Mouse (Mus musculus): Measurements from ENCODE around the gene Fam217a. TPM values are rescaled to one million over a fixed set of nuclear protein-coding genes. Genes with fewer than 3 reads are reported as not detected.
"Not testable (repeated sequence)": the region's sequence is repeated elsewhere in the genome, so short reads cannot be mapped to it uniquely, and the experiment has no call there.

The Fam217a gene
- polyA plus RNA-seq, 1 experiment from 2014 or later, result 0.95 TPM

GRCm38 (mm10) chr13:34934931-34935644, 11.0 kb upstream of the Fam217a start:
- no peaks in the 10 kb centered on the region for H3K9me3 ChIP-seq (replicated peaks)
- no peak overlapping the region for H3K4me3 ChIP-seq
- H3K36me3 ChIP-seq, result no peaks in the 10 kb centered on the region
- no peak for DNase-seq (ENCODE audit: low spot score)
- no peak overlapping the region for H3K27ac ChIP-seq (replicated peaks)
- WGBS, result 88% methylated on average over 10 of the region's 10 CpGs
- H3K27me3 ChIP-seq (ENCODE audit: low read depth, poor library complexity, severe bottlenecking), result no peaks in the 10 kb centered on the region
- H3K4me1 ChIP-seq, result no peaks in the 10 kb centered on the region

- Histone ChIP-seq H3K4me3 (peak overlapping the region; percentile 43), H3K27ac (replicated peaks) (peak overlapping the region; percentile 71), H3K27me3 (ENCODE audit: low read depth, poor library complexity, severe bottlenecking) (0 out of 2 replicates have a peak, but pooled peaks cover 4% of the 10 kb centered on the region), H3K4me1 (peaks cover 9% of the 10 kb centered on the region), H3K9me3 (replicated peaks) (no peaks in the 10 kb centered on the region), H3K36me3 (no peaks in the 10 kb centered on the region)
- peak; percentile 60 for DNase-seq (ENCODE audit: low spot score)
- 41% methylated on average over 37 of the region's 37 CpGs for WGBS
Measured at GRCm38 (mm10) chr13:34916520-34917167, 7.5 kb downstream of the Fam217a start.

- Histone ChIP-seq H3K4me3 (no peak overlapping the region), H3K4me1 (peaks cover 9% of the 10 kb centered on the region), H3K27ac (replicated peaks) (no peak overlapping the region), H3K27me3 (ENCODE audit: low read depth, poor library complexity, severe bottlenecking) (0 out of 2 replicates have a peak, but pooled peaks cover 4% of the 10 kb centered on the region), H3K36me3 (no peaks in the 10 kb centered on the region), H3K9me3 (replicated peaks) (no peaks in the 10 kb centered on the region)
- whole genome bisulfite sequencing, result 89% methylated on average over 9 of the region's 9 CpGs
- no peak for DNase-seq (ENCODE audit: low spot score)
Measured at GRCm38 (mm10) chr13:34914614-34915013, 9.5 kb downstream of the Fam217a start.

GRCm38 (mm10) chr13:34892871-34893270, 31.2 kb downstream of the Fam217a start:
- Histone ChIP-seq H3K36me3 (peaks cover 100% of the 10 kb centered on the region), H3K4me1 (no peaks in the 10 kb centered on the region), H3K27me3 (ENCODE audit: low read depth, poor library complexity, severe bottlenecking) (no peaks in the 10 kb centered on the region), H3K9me3 (replicated peaks) (no peaks in the 10 kb centered on the region), H3K4me3 (no peak overlapping the region), H3K27ac (replicated peaks) (no peak overlapping the region)
- no peak for DNase-seq (ENCODE audit: low spot score)
- WGBS, result 78% methylated on average over 1 of the region's 1 CpGs

- H3K9me3 ChIP-seq (replicated peaks), result no peaks in the 10 kb centered on the region
- peak overlapping the region; percentile 98; the same call in 1 of the 2 replicates for H3K27ac ChIP-seq (replicated peaks)
- 17% methylated on average over 3 of the region's 3 CpGs for WGBS
- no peaks in the 10 kb centered on the region for H3K27me3 ChIP-seq (ENCODE audit: low read depth, poor library complexity, severe bottlenecking)
- peak overlapping the region; percentile 99 for H3K4me3 ChIP-seq
- peaks cover 19% of the 10 kb centered on the region for H3K36me3 ChIP-seq
- no peak for DNase-seq (ENCODE audit: low spot score)
- H3K4me1 ChIP-seq, result peaks cover 30% of the 10 kb centered on the region
Measured at GRCm38 (mm10) chr13:34876481-34876880, 47.6 kb downstream of the Fam217a start.

- H3K36me3 ChIP-seq, result peaks cover 13% of the 10 kb centered on the region
- no peaks in the 10 kb centered on the region for H3K27me3 ChIP-seq (ENCODE audit: low read depth, poor library complexity, severe bottlenecking)
- WGBS, result under 1% methylated on average over 50 of the region's 50 CpGs
- H3K4me3 ChIP-seq, result peak overlapping the region; percentile 99
- H3K4me1 ChIP-seq, result peaks cover 30% of the 10 kb centered on the region
- DNase-seq (ENCODE audit: low spot score), result peak; percentile 77
- no peaks in the 10 kb centered on the region for H3K9me3 ChIP-seq (replicated peaks)
- H3K27ac ChIP-seq (replicated peaks), result peak overlapping the region; percentile 98
Measured at GRCm38 (mm10) chr13:34875741-34876445, 48.2 kb downstream of the Fam217a start.

- Histone ChIP-seq H3K9me3 (replicated peaks) (no peaks in the 10 kb centered on the region), H3K36me3 (peaks cover 9% of the 10 kb centered on the region), H3K27me3 (ENCODE audit: low read depth, poor library complexity, severe bottlenecking) (no peaks in the 10 kb centered on the region), H3K27ac (replicated peaks) (peak within 1 kb of the TSS; percentile 98), H3K4me1 (peaks cover 30% of the 10 kb centered on the region), H3K4me3 (peak within 1 kb of the TSS; percentile 99)
- DNase-seq (ENCODE audit: low spot score), result peak; percentile 94
- WGBS, result 1% methylated on average over 40 of the region's 40 CpGs
Measured at GRCm38 (mm10) chr13:34875166-34875710, 48.9 kb downstream of the Fam217a start, which contains the start of gene Prpf4b. TSS of gene Prpf4b (plus strand) at chr13:34875302.

GRCm38 (mm10) chr13:34874736-34875135, 49.4 kb downstream of the Fam217a start:
- WGBS, result 20% methylated on average over 13 of the region's 13 CpGs

GRCm38 (mm10) chr13:34873801-34874681, 50.1 kb downstream of the Fam217a start:
- peaks cover 2% of the 10 kb centered on the region for H3K36me3 ChIP-seq
- no peaks in the 10 kb centered on the region for H3K27me3 ChIP-seq (ENCODE audit: low read depth, poor library complexity, severe bottlenecking)
- no peaks in the 10 kb centered on the region for H3K9me3 ChIP-seq (replicated peaks)
- H3K27ac ChIP-seq (replicated peaks), result peak overlapping the region; percentile 98
- 3% methylated on average over 45 of the region's 45 CpGs for WGBS
- peaks cover 30% of the 10 kb centered on the region for H3K4me1 ChIP-seq
- DNase-seq (ENCODE audit: low spot score), result peak; percentile 95
- peak overlapping the region; percentile 99 for H3K4me3 ChIP-seq

More at GRCm38 (mm10) chr13:34874736-34875135, 49.4 kb downstream of the Fam217a start:
- not testable (repeated sequence) for H3K9me3 ChIP-seq (replicated peaks); H3K36me3 ChIP-seq; DNase-seq (ENCODE audit: low spot score); H3K27me3 ChIP-seq (ENCODE audit: low read depth, poor library complexity, severe bottlenecking)
- H3K4me1 ChIP-seq, result peaks cover 30% of the 10 kb centered on the region
- peak overlapping the region; percentile 99 for H3K4me3 ChIP-seq
- peak overlapping the region; percentile 98 for H3K27ac ChIP-seq (replicated peaks)

GRCm38 (mm10) chr13:34864420-34865169, 59.5 kb downstream of the Fam217a start:
- DNase-seq (ENCODE audit: low spot score), result peak; percentile 33
- WGBS, result 45% methylated on average over 7 of the region's 7 CpGs
- no peaks in the 10 kb centered on the region for H3K4me1 ChIP-seq

GRCm38 (mm10) chr13:34861166-34861565, 62.9 kb downstream of the Fam217a start:
- not testable (repeated sequence) for H3K36me3 ChIP-seq; H3K27ac ChIP-seq (replicated peaks); H3K27me3 ChIP-seq (ENCODE audit: low read depth, poor library complexity, severe bottlenecking); DNase-seq (ENCODE audit: low spot score); H3K9me3 ChIP-seq (replicated peaks); H3K4me3 ChIP-seq; H3K4me1 ChIP-seq
- WGBS, result 62% methylated on average over 8 of the region's 8 CpGs

More at GRCm38 (mm10) chr13:34864420-34865169, 59.5 kb downstream of the Fam217a start:
- no peaks in the 10 kb centered on the region for H3K36me3 ChIP-seq
- no peak overlapping the region for H3K27ac ChIP-seq (replicated peaks)
- no peaks in the 10 kb centered on the region for H3K9me3 ChIP-seq (replicated peaks)
- no peak overlapping the region for H3K4me3 ChIP-seq
- H3K27me3 ChIP-seq (ENCODE audit: low read depth, poor library complexity, severe bottlenecking), result no peaks in the 10 kb centered on the region

All from midbrain, embryonic 10.5 days (tissue).